9 mouse cellular contexts compared by ENCODE assay signal in genomic region chr3:103859851-103860391, GRCm38 (mm10). TPM values are rescaled to one million over a fixed set of nuclear protein-coding genes. Genes with fewer than 3 reads are reported as not detected.
DNase-seq lines count a peak whose midpoint lies in the region; ATAC-seq and TF ChIP-seq lines count a peak whose summit lies in the region.
"Had no signal": no experiment of that assay in that cellular context is flagged by ENCODE, and none has a peak within 500 bp of the region (broad histone marks: within the 10 kb centered on the region; RNA-seq: fewer than 3 reads in every experiment).

No protein-coding gene starts in this region.

- H3K4me3 ChIP-seq in limb, embryonic 14.5 days (replicated peaks; ENCODE audit: low read length), result no peak overlapping the region
- H3K4me3 ChIP-seq in limb, embryonic 10.5 days, result no peak overlapping the region
- 0 out of 4 replicates have a peak overlapping the region, but pooled peaks of 1 of the 2 experiments have one; percentile 5 for H3K4me3 ChIP-seq in liver, embryonic 14.5 days (ENCODE audit: insufficient read depth in 1 of 2, low read depth in 2 of 2, low read length in 2 of 2)
- H3K4me3 ChIP-seq in midbrain, embryonic 16.5 days (ENCODE audit: low read depth, low read length), result no peak overlapping the region
- H3K4me3 ChIP-seq: neural tube, embryonic 12.5 days had no signal

- 0 out of 2 replicates have a peak, but pooled peaks cover 2% of the 10 kb centered on the region for H3K4me1 ChIP-seq in limb, embryonic 14.5 days (ENCODE audit: control insufficient read depth, insufficient read depth, low read length)
- H3K4me1 ChIP-seq in limb, embryonic 10.5 days, result no peaks in the 10 kb centered on the region
- H3K4me1 ChIP-seq in liver, embryonic 14.5 days (replicated peaks; ENCODE audit: control insufficient read depth in 2 of 2, insufficient read depth in 2 of 2, low read length in 1 of 2), result peaks cover 0 to 4% of the 10 kb centered on the region in 2 experiments; a peak in 1 of 4 replicates
- no peaks in the 10 kb centered on the region; the same call in 1 of the 2 replicates for H3K4me1 ChIP-seq in midbrain, embryonic 16.5 days (ENCODE audit: control insufficient read depth, insufficient read depth, low read length)
- H3K4me1 ChIP-seq: neural tube, embryonic 12.5 days had no signal

- no peak overlapping the region for H3K9ac ChIP-seq in limb, embryonic 14.5 days (ENCODE audit: low read depth, low read length, severe bottlenecking)
- no peak overlapping the region for H3K9ac ChIP-seq in liver, embryonic 14.5 days (replicated peaks)
- no peak overlapping the region for H3K9ac ChIP-seq in midbrain, embryonic 16.5 days (ENCODE audit: low read depth, low read length)
- H3K9ac ChIP-seq: neural tube, embryonic 12.5 days had no signal

- TF ChIP-seq POLR2A in limb, embryonic 14.5 days (IDR thresholded peaks at IDR 0.05; ENCODE audit: borderline replicate concordance, extremely low read depth, insufficient read depth, insufficient read length), result no peak

- WGBS in limb, embryonic 14.5 days, result 71% methylated on average over 6 of the region's 6 CpGs
- 83% methylated on average over 6 of the region's 6 CpGs for WGBS in limb, embryonic 10.5 days
- WGBS in liver, embryonic 14.5 days (ENCODE audit: insufficient replicate concordance), result 16% methylated on average over 6 of the region's 6 CpGs
- 71% methylated on average over 6 of the region's 6 CpGs for WGBS in midbrain, embryonic 16.5 days

- ATAC-seq in limb, embryonic 14.5 days (ENCODE audit: low FRiP score, low read depth), result no peak
- 0 out of 2 replicates have a peak, but pooled peaks have one; percentile 13 for ATAC-seq in liver, embryonic 14.5 days (ENCODE audit: insufficient read depth)
- ATAC-seq in midbrain, embryonic 16.5 days, result no peak

- no peaks in the 10 kb centered on the region for H3K27me3 ChIP-seq in limb, embryonic 14.5 days (ENCODE audit: control insufficient read depth, insufficient read depth, low read length)
- no peaks in the 10 kb centered on the region for H3K27me3 ChIP-seq in limb, embryonic 10.5 days (ENCODE audit: low read depth, poor library complexity, severe bottlenecking)
- no peaks in the 10 kb centered on the region for H3K27me3 ChIP-seq in liver, embryonic 14.5 days (ENCODE audit: control insufficient read depth, insufficient read depth, low read length)
- H3K27me3 ChIP-seq in midbrain, embryonic 16.5 days (ENCODE audit: control insufficient read depth, insufficient read depth, low read depth, low read length), result no peaks in the 10 kb centered on the region
- H3K27me3 ChIP-seq: neural tube, embryonic 12.5 days had no signal

- no peak for TF ChIP-seq EP300 in liver, embryonic 14.5 days (IDR thresholded peaks at IDR 0.05; ENCODE audit: low read depth)

- peak; percentile 7 for DNase-seq in limb, embryonic 14.5 days (ENCODE audit: low spot score)
- DNase-seq in limb, embryonic 10.5 days (ENCODE audit: low spot score), result no peak
- peak; percentile 48 for DNase-seq in fibroblast of lung, adult 2 months (ENCODE audit: low read depth)
- DNase-seq in liver, embryonic 14.5 days (ENCODE audit: low read depth in 3 of 3, low spot score in 3 of 3), result no peak
- peak; percentile 68 to 73 for DNase-seq in spleen, adult 18-20 months
- DNase-seq in right cerebral cortex, postnatal 25 days, result no peak
- DNase-seq in layer of hippocampus, postnatal 25 days (ENCODE audit: extremely low spot score in 1 of 2, low spot score in 1 of 2), result no peak

- H3K4me2 ChIP-seq in limb, embryonic 14.5 days (replicated peaks; ENCODE audit: low read depth, low read length, severe bottlenecking), result no peak overlapping the region
- peak overlapping the region; percentile 38 for H3K4me2 ChIP-seq in liver, embryonic 14.5 days (ENCODE audit: low read depth)
- no peak overlapping the region for H3K4me2 ChIP-seq in midbrain, embryonic 16.5 days (ENCODE audit: low read length)
- H3K4me2 ChIP-seq: neural tube, embryonic 12.5 days had no signal

- H3K27ac ChIP-seq in limb, embryonic 14.5 days (replicated peaks; ENCODE audit: low read depth, low read length), result no peak overlapping the region
- no peak overlapping the region for H3K27ac ChIP-seq in limb, embryonic 10.5 days
- H3K27ac ChIP-seq in liver, embryonic 14.5 days, result no peak overlapping the region
- no peak overlapping the region for H3K27ac ChIP-seq in midbrain, embryonic 16.5 days (ENCODE audit: low read length)
- H3K27ac ChIP-seq: neural tube, embryonic 12.5 days had no signal

- no peak for TF ChIP-seq CTCF in liver, embryonic 14.5 days (IDR thresholded peaks at IDR 0.05; ENCODE audit: low read depth)

- H3K9me3 ChIP-seq in limb, embryonic 14.5 days (ENCODE audit: control insufficient read depth, low read length), result no peaks in the 10 kb centered on the region
- H3K9me3 ChIP-seq in limb, embryonic 10.5 days (replicated peaks), result no peaks in the 10 kb centered on the region
- H3K9me3 ChIP-seq in liver, embryonic 14.5 days (ENCODE audit: control insufficient read depth, low read length), result no peaks in the 10 kb centered on the region
- no peaks in the 10 kb centered on the region for H3K9me3 ChIP-seq in midbrain, embryonic 16.5 days (replicated peaks; ENCODE audit: control insufficient read depth, low read length, poor library complexity, severe bottlenecking)
- H3K9me3 ChIP-seq: neural tube, embryonic 12.5 days had no signal

- no peaks in the 10 kb centered on the region for H3K36me3 ChIP-seq in limb, embryonic 14.5 days (ENCODE audit: control insufficient read depth, insufficient read depth, low read length)
- no peaks in the 10 kb centered on the region for H3K36me3 ChIP-seq in limb, embryonic 10.5 days
- no peaks in the 10 kb centered on the region for H3K36me3 ChIP-seq in liver, embryonic 14.5 days (replicated peaks; ENCODE audit: control insufficient read depth, insufficient read depth, low read depth)
- H3K36me3 ChIP-seq in midbrain, embryonic 16.5 days (ENCODE audit: control insufficient read depth, insufficient read depth, low read length), result no peaks in the 10 kb centered on the region
- H3K36me3 ChIP-seq: neural tube, embryonic 12.5 days had no signal

RNA-seq across cellular contexts. Expression of gene Ptpn22, which starts 0.3 kb away (rescaled TPM):
- polyA plus RNA-seq in limb, embryonic 14.5 days (2012; rRNA removed), result 0.47 and 0.99 TPM in 2 replicates
- 0.94 and 1.1 TPM in 2 replicates for polyA plus RNA-seq in limb, embryonic 14.5 days (2014; fragmentation: Nextera tagmentation; extraction: Ambion mirVana)
- polyA plus RNA-seq in limb, embryonic 10.5 days (2016; fragmentation: Nextera tagmentation; extraction: Ambion mirVana), result 0.28 TPM in 1 of 2 replicates, not detected in the other
- polyA plus RNA-seq in liver, embryonic 14.5 days (2012; rRNA removed), result 0.77 and 1.5 TPM in 2 replicates
- 1.3 and 1.4 TPM in 2 replicates for polyA plus RNA-seq in liver, embryonic 14.5 days (2014; fragmentation: Nextera tagmentation; extraction: Ambion mirVana)
- polyA plus RNA-seq in midbrain, embryonic 16.5 days (2015; fragmentation: Nextera tagmentation; extraction: Ambion mirVana), result 0.39 and 0.62 TPM in 2 replicates
- total RNA-seq in layer of hippocampus, postnatal 25 days (2021), result under 1 TPM; 0.91 to 0.96 TPM

RNA-seq across cellular contexts. Expression of gene Bcl2l15, which starts 27.5 kb away (rescaled TPM):
- polyA plus RNA-seq in limb, embryonic 14.5 days (2012; rRNA removed), result 0.68 and 1.1 TPM in 2 replicates
- polyA plus RNA-seq in limb, embryonic 14.5 days (2014; fragmentation: Nextera tagmentation; extraction: Ambion mirVana), result 0.68 and 0.84 TPM in 2 replicates
- polyA plus RNA-seq in limb, embryonic 10.5 days (2016; fragmentation: Nextera tagmentation; extraction: Ambion mirVana), result 0.11 and 0.15 TPM in 2 replicates
- 2.0 and 3.2 TPM in 2 replicates for polyA plus RNA-seq in liver, embryonic 14.5 days (2012; rRNA removed)
- polyA plus RNA-seq in liver, embryonic 14.5 days (2014; fragmentation: Nextera tagmentation; extraction: Ambion mirVana), result 1.5 and 1.7 TPM in 2 replicates
- 0.31 and 0.36 TPM in 2 replicates for polyA plus RNA-seq in midbrain, embryonic 16.5 days (2015; fragmentation: Nextera tagmentation; extraction: Ambion mirVana)
- 1 to 10 TPM; 1.5 to 1.6 TPM for total RNA-seq in layer of hippocampus, postnatal 25 days (2021)
- polyA plus RNA-seq: neural tube, embryonic 12.5 days had no signal

RNA-seq across cellular contexts. Expression of gene Gm43064, which starts 50.5 kb away (rescaled TPM):
- 0.39 and 0.73 TPM in 2 replicates for polyA plus RNA-seq in limb, embryonic 14.5 days (2012; rRNA removed)
- not detected in 2 replicates for polyA plus RNA-seq in limb, embryonic 14.5 days (2014; fragmentation: Nextera tagmentation; extraction: Ambion mirVana)
- polyA plus RNA-seq in limb, embryonic 10.5 days (2016; fragmentation: Nextera tagmentation; extraction: Ambion mirVana), result 0.18 and 0.26 TPM in 2 replicates
- 0.48 and 1.6 TPM in 2 replicates for polyA plus RNA-seq in liver, embryonic 14.5 days (2012; rRNA removed)
- 0.10 and 0.34 TPM in 2 replicates for polyA plus RNA-seq in liver, embryonic 14.5 days (2014; fragmentation: Nextera tagmentation; extraction: Ambion mirVana)
- polyA plus RNA-seq in midbrain, embryonic 16.5 days (2015; fragmentation: Nextera tagmentation; extraction: Ambion mirVana), result 0.15 and 0.65 TPM in 2 replicates
- total RNA-seq in layer of hippocampus, postnatal 25 days (2021), result under 1 TPM in 1 of 2 experiments, not detected in 1; 0.31 TPM

RNA-seq across cellular contexts. Expression of gene Ap4b1, which starts 50.6 kb away (rescaled TPM):
- polyA plus RNA-seq in limb, embryonic 14.5 days (2012; rRNA removed), result 24.6 and 27.0 TPM in 2 replicates
- 22.9 and 23.4 TPM in 2 replicates for polyA plus RNA-seq in limb, embryonic 14.5 days (2014; fragmentation: Nextera tagmentation; extraction: Ambion mirVana)
- 21.4 and 23.6 TPM in 2 replicates for polyA plus RNA-seq in limb, embryonic 10.5 days (2016; fragmentation: Nextera tagmentation; extraction: Ambion mirVana)
- 11.0 and 11.4 TPM in 2 replicates for polyA plus RNA-seq in liver, embryonic 14.5 days (2012; rRNA removed)
- polyA plus RNA-seq in liver, embryonic 14.5 days (2014; fragmentation: Nextera tagmentation; extraction: Ambion mirVana), result 12.8 and 15.3 TPM in 2 replicates
- polyA plus RNA-seq in midbrain, embryonic 16.5 days (2015; fragmentation: Nextera tagmentation; extraction: Ambion mirVana), result 20.5 and 22.8 TPM in 2 replicates
- 10 to 100 TPM; 15.3 to 18.6 TPM for total RNA-seq in layer of hippocampus, postnatal 25 days (2021)

RNA-seq across cellular contexts. Expression of gene Dclre1b, which starts 50.7 kb away (rescaled TPM):
- 11.4 and 15.9 TPM in 2 replicates for polyA plus RNA-seq in limb, embryonic 14.5 days (2012; rRNA removed)
- polyA plus RNA-seq in limb, embryonic 14.5 days (2014; fragmentation: Nextera tagmentation; extraction: Ambion mirVana), result 29.5 and 32.2 TPM in 2 replicates
- 37.9 and 42.1 TPM in 2 replicates for polyA plus RNA-seq in limb, embryonic 10.5 days (2016; fragmentation: Nextera tagmentation; extraction: Ambion mirVana)
- 9.7 and 11.5 TPM in 2 replicates for polyA plus RNA-seq in liver, embryonic 14.5 days (2012; rRNA removed)
- 24.9 and 27.4 TPM in 2 replicates for polyA plus RNA-seq in liver, embryonic 14.5 days (2014; fragmentation: Nextera tagmentation; extraction: Ambion mirVana)
- 20.3 and 22.0 TPM in 2 replicates for polyA plus RNA-seq in midbrain, embryonic 16.5 days (2015; fragmentation: Nextera tagmentation; extraction: Ambion mirVana)
- total RNA-seq in layer of hippocampus, postnatal 25 days (2021), result 1 to 10 TPM; 8.5 to 9.3 TPM

Comparison
In these comparisons a context has a peak if more than half of its experiments do, and no peak if none do; other contexts are left out.
1. DNase-seq: peak in limb, embryonic 14.5 days (single experiment), fibroblast of lung, adult 2 months (single experiment) and spleen, adult 18-20 months (2 of 2); none in limb, embryonic 10.5 days (single experiment), liver, embryonic 14.5 days (0 of 3), right cerebral cortex, postnatal 25 days (single experiment) and layer of hippocampus, postnatal 25 days (0 of 2).